In genomic region chr13:109376681-109377080, GRCm38 (mm10) we compare ENCODE assay signal across 22 mouse cellular contexts.
"Had no signal": no experiment of that assay in that cellular context is flagged by ENCODE, and none has a peak within 500 bp of the region (broad histone marks: within the 10 kb centered on the region; RNA-seq: fewer than 3 reads in every experiment).

No protein-coding gene starts in this region.

- H3K4me2 ChIP-seq: limb, embryonic 13.5 days; liver, embryonic 12.5 days; liver, embryonic 15.5 days; lung, embryonic 15.5 days; midbrain, embryonic 13.5 days had no signal

- H3K9me3 ChIP-seq: limb, embryonic 10.5 days; limb, embryonic 13.5 days; liver, embryonic 12.5 days; liver, embryonic 15.5 days; lung, embryonic 15.5 days; megakaryocyte, embryonic 14.5 days; midbrain, embryonic 13.5 days had no signal

- H3K4me3 ChIP-seq: limb, embryonic 10.5 days; limb, embryonic 13.5 days; liver, embryonic 12.5 days; liver, embryonic 15.5 days; lung, embryonic 15.5 days; megakaryocyte, embryonic 14.5 days; midbrain, embryonic 13.5 days had no signal

- H3K4me1 ChIP-seq: limb, embryonic 10.5 days; limb, embryonic 13.5 days; liver, embryonic 12.5 days; liver, embryonic 15.5 days; lung, embryonic 15.5 days; megakaryocyte, embryonic 14.5 days; midbrain, embryonic 13.5 days had no signal

- H3K27me3 ChIP-seq: limb, embryonic 13.5 days; liver, embryonic 12.5 days; liver, embryonic 15.5 days; lung, embryonic 15.5 days; megakaryocyte, embryonic 14.5 days; midbrain, embryonic 13.5 days had no signal

- H3K36me3 ChIP-seq: limb, embryonic 10.5 days; limb, embryonic 13.5 days; liver, embryonic 12.5 days; liver, embryonic 15.5 days; lung, embryonic 15.5 days; midbrain, embryonic 13.5 days had no signal

- H3K27ac ChIP-seq: limb, embryonic 10.5 days; limb, embryonic 13.5 days; liver, embryonic 12.5 days; liver, embryonic 15.5 days; lung, embryonic 15.5 days; midbrain, embryonic 13.5 days had no signal

- ATAC-seq: intestine, embryonic 16.5 days; liver, embryonic 12.5 days; midbrain, embryonic 13.5 days; midbrain, embryonic 16.5 days had no signal

- H3K9ac ChIP-seq: limb, embryonic 13.5 days; liver, embryonic 12.5 days; liver, embryonic 15.5 days; lung, embryonic 15.5 days; midbrain, embryonic 13.5 days had no signal

- DNase-seq: kidney, adult 18-20 months; kidney, adult 9 months; kidney, postnatal 14 days; kidney, postnatal 4 days; liver; lung, adult 18-20 months; lung, postnatal 10 days; lung, postnatal 36 days; right cerebral cortex, adult 18-20 months; right cerebral cortex, postnatal 14 days; right cerebral cortex, postnatal 4 days; thymus, adult 18-20 months; thymus, postnatal 4 days had no signal
